Mouse (Mus musculus): ENCODE results near the gene Gm14214.

The Gm14214 gene

GRCm38 (mm10) chr2:154731916-154732315 lies 37.9 kb downstream of the Gm14214 start:
- DNase-seq (ENCODE audit: low spot score in 2 of 2) = no peak

- DNase-seq (ENCODE audit: low spot score in 2 of 2) = no peak
Measured at GRCm38 (mm10) chr2:154730841-154731240, 39.0 kb downstream of the Gm14214 start.

- no peak for DNase-seq (ENCODE audit: low spot score in 2 of 2)
Measured at GRCm38 (mm10) chr2:154729737-154730136, 40.1 kb downstream of the Gm14214 start.

- DNase-seq (ENCODE audit: low spot score in 2 of 2) = no peak
Measured at GRCm38 (mm10) chr2:154723473-154723872, 46.4 kb downstream of the Gm14214 start.

GRCm38 (mm10) chr2:154720315-154720714 lies 49.5 kb downstream of the Gm14214 start:
- DNase-seq (ENCODE audit: low spot score in 2 of 2) = no peak

Data from natural killer cell, adult 2 months (primary cell).